Comparison of ENCODE assay signal across 27 mouse cellular contexts in genomic region chr13:113814121-113814520, GRCm38 (mm10). TPM values are rescaled to one million over a fixed set of nuclear protein-coding genes. Genes with fewer than 3 reads are reported as not detected.
DNase-seq lines count a peak whose midpoint lies in the region; ATAC-seq and TF ChIP-seq lines count a peak whose summit lies in the region.
"Had no signal": no experiment of that assay in that cellular context is flagged by ENCODE, and none has a peak within 500 bp of the region (broad histone marks: within the 10 kb centered on the region; RNA-seq: fewer than 3 reads in every experiment).

No protein-coding gene starts in this region.

- 42% methylated on average over 8 of the region's 8 CpGs for whole genome bisulfite sequencing in kidney, embryonic 16.5 days

- no peak for DNase-seq in kidney, postnatal 14 days
- no peak for DNase-seq in testis, postnatal 14 days (ENCODE audit: low spot score)
- DNase-seq in c-Kit-positive CD71-positive TER-119-positive erythroid progenitor cells, embryonic 14.5 days (ENCODE audit: low spot score) = peak; percentile 17
- no peak for DNase-seq in adrenal gland, adult 18-20 months (ENCODE audit: low spot score in 2 of 2)
- no peak for DNase-seq in urinary bladder, adult 18-20 months (ENCODE audit: low spot score in 2 of 2)
- DNase-seq: adrenal gland, adult 2 months; adrenal gland, postnatal 36 days; B cell, adult 2 months; cerebellum, adult 2 months; cerebellum, postnatal 14 days; gastrocnemius, postnatal 10 days; heart, postnatal 14 days; thymus, adult 18-20 months; thymus, postnatal 25 days had no signal

- peaks cover 51% of the 10 kb centered on the region for H3K4me1 ChIP-seq in kidney, embryonic 16.5 days (ENCODE audit: insufficient read depth, low read length)
- peaks cover 2% of the 10 kb centered on the region for H3K4me1 ChIP-seq in testis, adult 2 months (ENCODE audit: control insufficient read depth, insufficient read depth, low read length)

- H3K4me2 ChIP-seq in kidney, embryonic 16.5 days (replicated peaks; ENCODE audit: low read depth, low read length) = no peak overlapping the region
- H3K4me2 ChIP-seq: embryonic facial prominence, embryonic 15.5 days; forebrain, embryonic 13.5 days; limb, embryonic 13.5 days; liver, embryonic 15.5 days; lung, embryonic 15.5 days; midbrain, embryonic 13.5 days; stomach, embryonic 15.5 days had no signal

- TF ChIP-seq POLR2A in testis, adult 2 months (IDR thresholded peaks at IDR 0.05; ENCODE audit: control insufficient read depth, low read depth, low read length) = no peak

- no peak for TF ChIP-seq CTCF in testis, adult 2 months (IDR thresholded peaks at IDR 0.05; ENCODE audit: control insufficient read depth, insufficient read depth, insufficient replicate concordance, low read depth, low read length)

- no peaks in the 10 kb centered on the region for H3K27me3 ChIP-seq in kidney, embryonic 16.5 days (ENCODE audit: insufficient read depth, low read length)
- H3K27me3 ChIP-seq in testis, adult 2 months (ENCODE audit: control insufficient read depth, insufficient read depth, low read length) = no peaks in the 10 kb centered on the region
- H3K27me3 ChIP-seq: CH12.LX; embryonic facial prominence, embryonic 15.5 days; forebrain, embryonic 13.5 days; limb, embryonic 13.5 days; liver, embryonic 15.5 days; lung, embryonic 15.5 days; midbrain, embryonic 13.5 days; stomach, embryonic 15.5 days had no signal

- H3K36me3 ChIP-seq in kidney, embryonic 16.5 days (ENCODE audit: insufficient read depth, low read length) = no peaks in the 10 kb centered on the region
- H3K36me3 ChIP-seq in testis, adult 2 months (ENCODE audit: control insufficient read depth, insufficient read depth, low read length) = no peaks in the 10 kb centered on the region
- H3K36me3 ChIP-seq: embryonic facial prominence, embryonic 15.5 days; limb, embryonic 13.5 days; liver, embryonic 15.5 days; lung, embryonic 15.5 days; midbrain, embryonic 13.5 days had no signal

- H3K27ac ChIP-seq in kidney, embryonic 16.5 days (ENCODE audit: low read length) = peak overlapping the region; percentile 57; the same call in 1 of the 2 replicates
- peak overlapping the region; percentile 17 for H3K27ac ChIP-seq in testis, adult 2 months (ENCODE audit: control insufficient read depth, insufficient read depth, low read depth, low read length)
- H3K27ac ChIP-seq: embryonic facial prominence, embryonic 10.5 days; embryonic facial prominence, embryonic 15.5 days; forebrain, embryonic 13.5 days; limb, embryonic 13.5 days; liver, embryonic 15.5 days; lung, embryonic 15.5 days; midbrain, embryonic 13.5 days; stomach, embryonic 15.5 days had no signal

- H3K4me3 ChIP-seq in kidney, embryonic 16.5 days (ENCODE audit: low read length) = no peak overlapping the region
- no peak overlapping the region for H3K4me3 ChIP-seq in testis, adult 2 months (ENCODE audit: control insufficient read depth, low read depth, low read length)
- H3K4me3 ChIP-seq: embryonic facial prominence, embryonic 10.5 days; embryonic facial prominence, embryonic 15.5 days; forebrain, embryonic 13.5 days; layer of hippocampus, adult 2 months; limb, embryonic 13.5 days; liver, embryonic 15.5 days; lung, embryonic 15.5 days; midbrain, embryonic 13.5 days; stomach, embryonic 15.5 days had no signal

- no peak overlapping the region for H3K9ac ChIP-seq in kidney, embryonic 16.5 days (replicated peaks; ENCODE audit: low read length)
- H3K9ac ChIP-seq: embryonic facial prominence, embryonic 15.5 days; forebrain, embryonic 13.5 days; limb, embryonic 13.5 days; liver, embryonic 15.5 days; lung, embryonic 15.5 days; midbrain, embryonic 13.5 days; stomach, embryonic 15.5 days had no signal

- no peaks in the 10 kb centered on the region for H3K9me3 ChIP-seq in kidney, embryonic 16.5 days (ENCODE audit: low read length)
- H3K9me3 ChIP-seq: embryonic facial prominence, embryonic 10.5 days; embryonic facial prominence, embryonic 15.5 days; forebrain, embryonic 13.5 days; limb, embryonic 13.5 days; liver, embryonic 15.5 days; lung, embryonic 15.5 days; midbrain, embryonic 13.5 days; stomach, embryonic 15.5 days had no signal

- no peak for ATAC-seq in kidney, embryonic 16.5 days (ENCODE audit: low FRiP score, low TSS enrichment)
- ATAC-seq: forebrain, embryonic 13.5 days; hindbrain, embryonic 16.5 days; midbrain, embryonic 13.5 days had no signal

RNA-seq across cellular contexts. Expression of gene Arl15, which starts 19.8 kb away (rescaled TPM):
- 12.5 and 15.7 TPM in 2 replicates for polyA plus RNA-seq in kidney, embryonic 16.5 days (2015; fragmentation: Nextera tagmentation; extraction: Ambion mirVana)
- polyA plus RNA-seq in testis, adult 2 months (2012; rRNA removed) = 1.6 and 2.0 TPM in 2 replicates
- 10 to 100 TPM; 27.3 to 30.0 TPM for total RNA-seq in adrenal gland, adult 18-20 months (2021)
